Mouse (Mus musculus): Measurements from ENCODE around the gene Igsf9. TPM values are rescaled to one million over a fixed set of nuclear protein-coding genes. Genes with fewer than 3 reads are reported as not detected.

Igsf9 gene
- polyA plus RNA-seq, 1 experiment from 2014 or later: 74.0 TPM

- no peak overlapping the region for H3K27ac ChIP-seq (replicated peaks)
- no peak for ATAC-seq (replicated peaks)
- H3K9ac ChIP-seq (replicated peaks): no peak overlapping the region
- peaks cover 5% of the 10 kb centered on the region; the same call in 1 of the 2 replicates for H3K27me3 ChIP-seq
- no peaks in the 10 kb centered on the region for H3K36me3 ChIP-seq
- H3K4me2 ChIP-seq (replicated peaks): no peak overlapping the region
- 92% methylated on average over 10 of the region's 10 CpGs for WGBS
- H3K4me1 ChIP-seq: 0 out of 2 replicates have a peak, but pooled peaks cover 11% of the 10 kb centered on the region
- H3K9me3 ChIP-seq: no peaks in the 10 kb centered on the region
- no peak overlapping the region for H3K4me3 ChIP-seq
These were observed 45.8 kb downstream of the Igsf9 start for GRCm38 (mm10) chr1:172527431-172527830.

GRCm38 (mm10) chr1:172528701-172529100 lies 47.1 kb downstream of the Igsf9 start:
- ATAC-seq (replicated peaks): peak; percentile 70

GRCm38 (mm10) chr1:172530544-172531220 lies 49.1 kb downstream of the Igsf9 start:
- H3K27ac ChIP-seq (replicated peaks): no peak overlapping the region
- no peak overlapping the region for H3K9ac ChIP-seq (replicated peaks)
- no peak overlapping the region for H3K4me2 ChIP-seq (replicated peaks)
- WGBS: 19% methylated on average over 8 of the region's 8 CpGs
- H3K27me3 ChIP-seq: peaks cover 6% of the 10 kb centered on the region; the same call in 1 of the 2 replicates
- ATAC-seq (replicated peaks): 0 out of 2 replicates have a peak, but pooled peaks have one; percentile 12
- 0 out of 2 replicates have a peak, but pooled peaks cover 13% of the 10 kb centered on the region for H3K4me1 ChIP-seq
- H3K9me3 ChIP-seq: no peaks in the 10 kb centered on the region
- H3K36me3 ChIP-seq: no peaks in the 10 kb centered on the region
- no peak overlapping the region for H3K4me3 ChIP-seq

More at GRCm38 (mm10) chr1:172528701-172529100, 47.1 kb downstream of the Igsf9 start:
- Histone ChIP-seq H3K9ac (replicated peaks) (no peak overlapping the region), H3K4me2 (replicated peaks) (no peak overlapping the region), H3K4me1 (0 out of 2 replicates have a peak, but pooled peaks cover 13% of the 10 kb centered on the region), H3K27me3 (peaks cover 6% of the 10 kb centered on the region; the same call in 1 of the 2 replicates), H3K27ac (replicated peaks) (no peak overlapping the region), H3K36me3 (no peaks in the 10 kb centered on the region), H3K9me3 (no peaks in the 10 kb centered on the region), H3K4me3 (no peak overlapping the region)
- 6% methylated on average over 7 of the region's 7 CpGs for WGBS

GRCm38 (mm10) chr1:172532551-172532950 lies 51.0 kb downstream of the Igsf9 start:
- Histone ChIP-seq H3K27ac (replicated peaks) (no peak overlapping the region), H3K9ac (replicated peaks) (no peak overlapping the region), H3K9me3 (no peaks in the 10 kb centered on the region), H3K27me3 (peaks cover 3% of the 10 kb centered on the region; the same call in 1 of the 2 replicates), H3K36me3 (no peaks in the 10 kb centered on the region), H3K4me3 (peak overlapping the region; percentile 20), H3K4me1 (0 out of 2 replicates have a peak, but pooled peaks cover 13% of the 10 kb centered on the region), H3K4me2 (replicated peaks) (peak overlapping the region; percentile 35)
- 1% methylated on average over 12 of the region's 13 CpGs for WGBS
- peak; percentile 67 for ATAC-seq (replicated peaks)

- Histone ChIP-seq H3K4me3 (no peak overlapping the region), H3K27ac (replicated peaks) (no peak overlapping the region), H3K36me3 (no peaks in the 10 kb centered on the region), H3K9me3 (no peaks in the 10 kb centered on the region), H3K4me1 (peaks cover 17% of the 10 kb centered on the region; the same call in 1 of the 2 replicates), H3K27me3 (peaks cover 3% of the 10 kb centered on the region; the same call in 1 of the 2 replicates), H3K4me2 (replicated peaks) (no peak overlapping the region), H3K9ac (replicated peaks) (no peak overlapping the region)
- 80% methylated on average over 16 of the region's 16 CpGs for WGBS
- no peak for ATAC-seq (replicated peaks)
These were observed 53.5 kb downstream of the Igsf9 start for GRCm38 (mm10) chr1:172535116-172535515.

- peak; percentile 18 for ATAC-seq (replicated peaks)
- no peaks in the 10 kb centered on the region for H3K9me3 ChIP-seq
- no peak overlapping the region for H3K9ac ChIP-seq (replicated peaks)
- H3K27me3 ChIP-seq: no peaks in the 10 kb centered on the region
- H3K27ac ChIP-seq (replicated peaks): no peak overlapping the region
- no peak overlapping the region for H3K4me2 ChIP-seq (replicated peaks)
- no peaks in the 10 kb centered on the region for H3K36me3 ChIP-seq
- no peak overlapping the region for H3K4me3 ChIP-seq
- peaks cover 10% of the 10 kb centered on the region; the same call in 1 of the 2 replicates for H3K4me1 ChIP-seq
- WGBS: 32% methylated on average over 6 of the region's 6 CpGs
These were observed 58.2 kb downstream of the Igsf9 start for GRCm38 (mm10) chr1:172539827-172540226.

- peak; percentile 55; the same call in 1 of the 2 replicates for ATAC-seq (replicated peaks)
- no peak overlapping the region for H3K9ac ChIP-seq (replicated peaks)
- H3K27ac ChIP-seq (replicated peaks): no peak overlapping the region
These were observed 58.8 kb downstream of the Igsf9 start for GRCm38 (mm10) chr1:172540283-172540820.

GRCm38 (mm10) chr1:172546062-172546461 lies 64.5 kb downstream of the Igsf9 start:
- H3K4me3 ChIP-seq: no peak overlapping the region
- H3K4me1 ChIP-seq: peaks cover 19% of the 10 kb centered on the region
- no peaks in the 10 kb centered on the region for H3K27me3 ChIP-seq
- ATAC-seq (replicated peaks): no peak
- no peaks in the 10 kb centered on the region for H3K9me3 ChIP-seq
- no peak overlapping the region for H3K27ac ChIP-seq (replicated peaks)
- no peaks in the 10 kb centered on the region for H3K36me3 ChIP-seq
- WGBS: 95% methylated on average over 4 of the region's 4 CpGs
- no peak overlapping the region for H3K4me2 ChIP-seq (replicated peaks)
- H3K9ac ChIP-seq (replicated peaks): no peak overlapping the region

More at GRCm38 (mm10) chr1:172540283-172540820, 58.8 kb downstream of the Igsf9 start:
- peaks cover 10% of the 10 kb centered on the region; the same call in 1 of the 2 replicates for H3K4me1 ChIP-seq
- 40% methylated on average over 11 of the region's 11 CpGs for WGBS
- no peaks in the 10 kb centered on the region for H3K9me3 ChIP-seq
- no peaks in the 10 kb centered on the region for H3K36me3 ChIP-seq
- H3K27me3 ChIP-seq: no peaks in the 10 kb centered on the region
- H3K4me3 ChIP-seq: no peak overlapping the region
- no peak overlapping the region for H3K4me2 ChIP-seq (replicated peaks)

Other genes starting within 250 kb of the Igsf9 start
- gene Atp1a4, start 223.4 kb upstream of the Igsf9 start, polyA plus RNA-seq (2015; fragmentation: Nextera tagmentation; extraction: Ambion mirVana): 0.09 and 0.10 TPM in 2 replicates
- 137 and 162 TPM in 2 replicates for gene Igsf8, start 220.1 kb upstream of the Igsf9 start, polyA plus RNA-seq (2015; fragmentation: Nextera tagmentation; extraction: Ambion mirVana)
- 32.2 and 33.1 TPM in 2 replicates for gene Atp1a2, start 183.7 kb upstream of the Igsf9 start, polyA plus RNA-seq (2015; fragmentation: Nextera tagmentation; extraction: Ambion mirVana)
- 3.4 and 3.5 TPM in 2 replicates for gene Kcnj9, start 152.5 kb upstream of the Igsf9 start, polyA plus RNA-seq (2015; fragmentation: Nextera tagmentation; extraction: Ambion mirVana)
- 1.7 and 1.9 TPM in 2 replicates for gene Kcnj10, start 140.6 kb upstream of the Igsf9 start, polyA plus RNA-seq (2015; fragmentation: Nextera tagmentation; extraction: Ambion mirVana)
- gene Pigm, start 105.2 kb upstream of the Igsf9 start, polyA plus RNA-seq (2015; fragmentation: Nextera tagmentation; extraction: Ambion mirVana): 4.7 TPM in 2 replicates
- not detected in 2 replicates for gene Slamf9, start 6.4 kb upstream of the Igsf9 start, polyA plus RNA-seq (2015; fragmentation: Nextera tagmentation; extraction: Ambion mirVana)
- gene Tagln2, start 18.3 kb downstream of the Igsf9 start, polyA plus RNA-seq (2015; fragmentation: Nextera tagmentation; extraction: Ambion mirVana): 46.6 and 52.7 TPM in 2 replicates
- 1.9 and 3.1 TPM in 2 replicates for gene Cfap45, start 39.0 kb downstream of the Igsf9 start, polyA plus RNA-seq (2015; fragmentation: Nextera tagmentation; extraction: Ambion mirVana)
- gene Vsig8, start 74.2 kb downstream of the Igsf9 start, polyA plus RNA-seq (2015; fragmentation: Nextera tagmentation; extraction: Ambion mirVana): 0.14 and 0.20 TPM in 2 replicates
- gene Slamf8, start 108.8 kb downstream of the Igsf9 start, polyA plus RNA-seq (2015; fragmentation: Nextera tagmentation; extraction: Ambion mirVana): not detected in 2 replicates
- gene Fcrl6, start 120.8 kb downstream of the Igsf9 start, polyA plus RNA-seq (2015; fragmentation: Nextera tagmentation; extraction: Ambion mirVana): not detected in 2 replicates
- gene Dusp23, start 151.2 kb downstream of the Igsf9 start, polyA plus RNA-seq (2015; fragmentation: Nextera tagmentation; extraction: Ambion mirVana): 6.4 TPM in 2 replicates
- 0.28 TPM in 1 of 2 replicates, not detected in the other for gene Crp, start 216.3 kb downstream of the Igsf9 start, polyA plus RNA-seq (2015; fragmentation: Nextera tagmentation; extraction: Ambion mirVana)

Data from forebrain, embryonic 15.5 days (tissue).